Mouse (Mus musculus) limb, embryonic 12.5 days (tissue): ENCODE results near the gene Pcyt1a. TPM values are rescaled to one million over a fixed set of nuclear protein-coding genes. Genes with fewer than 3 reads are reported as not detected.

Source experiments
- ATAC-seq: fragments of 200-750 bp; cut with Nextera tagmentation; 2 replicates; pipeline ENCODE4 v1.8.0; 2017; ENCODE audit warnings: low read depth, moderate TSS enrichment; ENCODE audit not compliant: insufficient number of reproducible peaks, insufficient read depth, low FRiP score, low TSS enrichment
- H3K27ac ChIP-seq: fragments of 300-500 bp; sonication (generic); 2 replicates; pipeline ENCODE4 v1.5.1; 2016; ENCODE audit warnings: mild to moderate bottlenecking, moderate library complexity
- H3K27me3 ChIP-seq: fragments of 300-500 bp; sonication (generic); 2 replicates; pipeline ENCODE4 v1.6.1; 2016; ENCODE audit warnings: mild to moderate bottlenecking, moderate library complexity
- H3K36me3 ChIP-seq: fragments of 300-500 bp; sonication (generic); 2 replicates; pipeline ENCODE4 v1.6.1; 2016; ENCODE audit warnings: mild to moderate bottlenecking, moderate library complexity
- H3K4me1 ChIP-seq: fragments of 300-500 bp; sonication (generic); replicated peaks from 2 replicates; pipeline ENCODE4 v1.6.1; 2016
- H3K4me2 ChIP-seq: fragments of 300-500 bp; sonication (generic); 2 replicates; pipeline ENCODE4 v1.6.1; 2016; ENCODE audit warnings: mild to moderate bottlenecking, moderate library complexity
- H3K4me3 ChIP-seq: fragments of 300-500 bp; sonication (generic); replicated peaks from 2 replicates; pipeline ENCODE4 v1.5.1; 2016; ENCODE audit warnings: mild to moderate bottlenecking
- H3K9ac ChIP-seq: fragments of 300-500 bp; sonication (generic); replicated peaks from 2 replicates; pipeline ENCODE4 v1.6.1; 2016; ENCODE audit warnings: mild to moderate bottlenecking, moderate library complexity
- H3K9me3 ChIP-seq: fragments of 300-500 bp; sonication (generic); 2 replicates; pipeline ENCODE4 v1.6.1; 2016; ENCODE audit warnings: mild to moderate bottlenecking, moderate library complexity
- WGBS: fragments of 180-500 bp; shearing (Covaris S2); methylation state at CpG from one replicate; pipeline ENCODE4 v1.1.7; 2016; 5-methylcytosine and 5-hydroxymethylcytosine counted together
- polyA plus RNA-seq: library from polyadenylated mRNA; unstranded; fragments of >200 nt; fragmentation: Nextera tagmentation; extraction: Ambion mirVana; gene quantifications from 2 replicates; pipeline ENCODE4 v1.2.1, GENCODE M21; 2016

Gene Pcyt1a
- polyA plus RNA-seq, 1 experiment from 2014 or later = 35.2 TPM

DNA sequence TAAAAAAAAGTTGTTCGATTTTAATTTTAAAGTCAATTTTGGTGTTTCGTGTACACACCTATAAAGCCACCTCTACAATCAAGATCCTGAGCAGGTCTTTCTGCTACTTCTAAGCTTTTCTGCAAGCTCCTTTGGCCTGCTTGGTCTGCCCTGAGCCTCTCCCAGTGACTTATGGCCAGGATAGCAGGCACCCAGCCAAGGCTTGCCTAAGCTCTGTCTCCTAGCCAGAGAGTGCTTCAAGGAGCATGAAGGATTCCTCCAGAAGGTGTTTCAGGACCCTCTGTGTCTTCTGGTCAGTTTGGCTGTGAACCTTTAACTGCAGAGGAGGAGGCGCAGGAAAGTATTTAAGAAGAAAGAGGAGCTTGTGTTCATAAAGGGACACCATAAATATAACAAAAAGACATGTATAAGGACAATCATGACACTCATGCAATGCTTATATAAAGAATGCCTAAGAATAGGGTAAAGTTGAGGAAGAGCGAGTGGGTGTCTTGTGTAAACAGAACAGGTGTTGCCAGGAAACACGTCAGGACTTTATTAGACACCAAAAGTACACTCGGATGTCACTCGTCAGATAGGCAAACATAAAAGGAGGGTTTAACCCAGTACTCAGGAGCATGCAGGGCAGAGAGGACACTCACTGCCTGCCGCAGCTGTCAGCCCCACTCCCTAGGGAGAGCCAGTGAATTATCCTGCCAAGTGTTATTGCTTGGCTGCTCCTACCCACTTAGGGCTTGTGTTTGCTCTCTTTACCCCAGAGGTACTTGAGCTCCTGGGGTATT lies 92.9 kb downstream of the Pcyt1a start:
- H3K27ac ChIP-seq = no peak overlapping the region
- H3K4me3 ChIP-seq = no peak overlapping the region
- no peak overlapping the region for H3K9ac ChIP-seq
- peaks cover 17% of the 10 kb centered on the region; the same call in 1 of the 2 replicates for H3K4me1 ChIP-seq
- H3K36me3 ChIP-seq = no peaks in the 10 kb centered on the region
- H3K9me3 ChIP-seq = no peaks in the 10 kb centered on the region
- 65% methylated on average over 8 of the region's 8 CpGs for WGBS
- no peaks in the 10 kb centered on the region for H3K27me3 ChIP-seq
- ATAC-seq = no peak
- no peak overlapping the region for H3K4me2 ChIP-seq

DNA sequence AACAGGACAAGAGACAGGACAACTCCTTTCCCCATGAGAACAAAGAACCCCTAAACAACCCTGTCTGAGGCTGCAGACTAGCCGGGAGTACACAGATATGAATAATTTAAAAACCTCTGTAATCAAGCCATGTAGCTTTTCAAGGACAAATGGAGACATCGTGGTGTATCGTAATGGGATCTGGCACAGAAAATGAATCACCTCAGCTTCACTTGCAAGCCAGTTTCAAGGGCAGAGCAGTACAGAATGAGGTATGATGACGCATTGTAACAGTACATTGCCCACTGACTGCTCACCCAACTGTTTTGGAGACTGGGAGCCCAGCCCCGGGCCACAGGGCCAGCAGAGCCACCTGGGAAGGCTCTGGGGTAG lies 93.5 kb downstream of the Pcyt1a start:
- no peak overlapping the region for H3K27ac ChIP-seq
- WGBS = 83% methylated on average over 5 of the region's 5 CpGs
- no peak for ATAC-seq
- H3K4me3 ChIP-seq = no peak overlapping the region
- no peaks in the 10 kb centered on the region for H3K9me3 ChIP-seq
- H3K4me2 ChIP-seq = no peak overlapping the region
- no peak overlapping the region for H3K9ac ChIP-seq
- H3K4me1 ChIP-seq = peaks cover 17% of the 10 kb centered on the region; the same call in 1 of the 2 replicates
- H3K27me3 ChIP-seq = no peaks in the 10 kb centered on the region
- no peaks in the 10 kb centered on the region for H3K36me3 ChIP-seq

Other genes starting within 250 kb of the Pcyt1a start
- gene Fbxo45, start 183.8 kb upstream of the Pcyt1a start, polyA plus RNA-seq = 20.1 and 23.9 TPM in 2 replicates
- gene Wdr53, start 183.7 kb upstream of the Pcyt1a start, polyA plus RNA-seq = 18.4 and 19.0 TPM in 2 replicates
- not detected in 2 replicates for gene Smco1, start 159.5 kb upstream of the Pcyt1a start, polyA plus RNA-seq
- gene Rnf168, start 153.5 kb upstream of the Pcyt1a start, polyA plus RNA-seq = 35.7 and 39.7 TPM in 2 replicates
- 34.6 and 34.8 TPM in 2 replicates for gene Ubxn7, start 98.7 kb upstream of the Pcyt1a start, polyA plus RNA-seq
- not detected in 2 replicates for gene Tm4sf19, start 30.4 kb upstream of the Pcyt1a start, polyA plus RNA-seq
- 31.4 and 31.9 TPM in 2 replicates for gene Tctex1d2, start 11.2 kb upstream of the Pcyt1a start, polyA plus RNA-seq
- 0.31 and 0.38 TPM in 2 replicates for gene Slc51a, start 57.0 kb downstream of the Pcyt1a start, polyA plus RNA-seq
- not detected in 2 replicates for gene Zdhhc19, start 65.3 kb downstream of the Pcyt1a start, polyA plus RNA-seq
- gene Tfrc, start 178.0 kb downstream of the Pcyt1a start, polyA plus RNA-seq = 40.7 and 43.9 TPM in 2 replicates
- 11.9 and 12.0 TPM in 2 replicates for gene Tnk2, start 213.0 kb downstream of the Pcyt1a start, polyA plus RNA-seq